Mouse (Mus musculus) lung, postnatal 25 days (tissue): ENCODE measurements at regions not wholly inside any gene's neighbourhood (a gene's known extent, or its start where the extent isn't known, plus 50 kb on each side); places are given as distances from the start of the nearest gene placed in this dataset.

ENCODE experiments used
- DNase-seq: peaks from one replicate; pipeline ENCODE4 v3.0.0; 2022; ENCODE audit warnings: low spot score

DNA sequence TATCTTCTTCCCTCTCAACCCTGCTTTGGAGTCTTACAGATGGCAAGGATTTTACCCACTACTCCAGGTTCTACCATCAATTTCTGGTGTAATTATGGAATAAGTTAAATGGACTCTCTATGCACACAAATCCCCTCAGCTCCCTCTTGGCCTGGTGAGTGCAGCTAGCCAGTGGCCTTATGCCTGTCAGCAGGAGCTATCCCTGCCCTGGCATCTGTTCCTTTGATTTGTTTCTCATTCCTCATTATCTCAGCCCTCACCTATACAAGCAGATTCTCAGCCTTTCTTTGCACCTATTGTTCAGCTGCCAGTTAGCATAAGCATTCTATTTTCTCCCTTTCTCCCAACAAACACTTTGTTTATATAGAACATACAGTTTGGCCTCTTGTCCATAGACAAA lies 150.3 kb downstream of the Rnf152 start:
- no peak for DNase-seq

DNA sequence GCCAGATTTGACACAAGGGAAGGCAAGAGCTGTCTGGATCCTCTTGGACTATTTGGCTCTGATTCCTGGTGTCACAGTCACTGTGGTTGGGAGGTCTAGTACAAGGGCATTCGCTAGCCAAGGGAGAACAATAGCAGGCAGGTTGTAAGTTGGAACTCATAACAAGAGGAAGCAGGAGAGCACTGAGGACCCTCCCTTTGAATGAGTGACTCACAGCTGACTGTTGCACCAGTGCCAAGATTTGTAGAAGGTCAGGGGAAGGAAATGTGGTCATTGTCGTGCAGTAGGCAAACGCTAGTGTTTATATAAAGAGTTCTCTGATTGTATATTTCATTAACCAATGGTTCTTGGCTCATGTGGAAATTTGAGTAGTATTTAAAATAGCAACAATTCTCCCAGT lies 157.2 kb downstream of the Rnf152 start:
- peak; percentile 84 for DNase-seq

DNA sequence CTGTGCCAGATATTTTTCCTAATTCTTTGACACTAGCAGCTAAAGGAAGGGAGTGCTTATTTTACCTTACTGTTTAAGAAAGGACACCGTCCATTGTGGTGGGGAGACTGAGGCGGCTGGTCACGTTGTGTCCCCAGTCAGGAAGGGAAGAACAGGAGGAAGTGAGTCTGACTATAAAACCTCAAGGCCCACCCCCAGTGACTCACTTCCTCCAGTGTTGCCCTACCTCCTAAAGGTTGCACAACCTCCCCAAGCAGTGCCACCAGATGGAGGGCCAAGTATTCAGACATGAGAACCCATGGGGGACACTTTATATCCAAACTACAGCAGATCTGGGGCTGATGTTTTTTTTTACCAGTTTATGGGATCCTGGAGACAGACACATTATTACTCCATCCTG lies 165.4 kb downstream of the Rnf152 start:
- no peak for DNase-seq

DNA sequence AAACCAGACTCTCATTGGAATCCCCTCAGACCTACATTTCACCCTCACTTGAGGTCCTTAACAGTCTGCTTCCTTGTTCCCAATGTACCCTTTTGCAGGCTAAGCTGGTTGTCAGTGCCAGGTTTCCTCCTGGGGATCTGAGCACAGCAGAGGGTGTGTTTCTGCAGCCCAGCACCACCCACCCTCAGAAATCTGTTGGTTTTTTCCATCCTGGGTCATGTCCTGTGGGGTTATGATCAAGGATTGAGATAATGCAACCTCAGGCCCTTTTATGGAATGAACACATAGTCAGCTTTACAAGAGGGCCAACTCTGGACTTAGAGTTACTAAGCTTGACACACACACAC lies 167.6 kb downstream of the Rnf152 start:
- DNase-seq: peak; percentile 18

DNA sequence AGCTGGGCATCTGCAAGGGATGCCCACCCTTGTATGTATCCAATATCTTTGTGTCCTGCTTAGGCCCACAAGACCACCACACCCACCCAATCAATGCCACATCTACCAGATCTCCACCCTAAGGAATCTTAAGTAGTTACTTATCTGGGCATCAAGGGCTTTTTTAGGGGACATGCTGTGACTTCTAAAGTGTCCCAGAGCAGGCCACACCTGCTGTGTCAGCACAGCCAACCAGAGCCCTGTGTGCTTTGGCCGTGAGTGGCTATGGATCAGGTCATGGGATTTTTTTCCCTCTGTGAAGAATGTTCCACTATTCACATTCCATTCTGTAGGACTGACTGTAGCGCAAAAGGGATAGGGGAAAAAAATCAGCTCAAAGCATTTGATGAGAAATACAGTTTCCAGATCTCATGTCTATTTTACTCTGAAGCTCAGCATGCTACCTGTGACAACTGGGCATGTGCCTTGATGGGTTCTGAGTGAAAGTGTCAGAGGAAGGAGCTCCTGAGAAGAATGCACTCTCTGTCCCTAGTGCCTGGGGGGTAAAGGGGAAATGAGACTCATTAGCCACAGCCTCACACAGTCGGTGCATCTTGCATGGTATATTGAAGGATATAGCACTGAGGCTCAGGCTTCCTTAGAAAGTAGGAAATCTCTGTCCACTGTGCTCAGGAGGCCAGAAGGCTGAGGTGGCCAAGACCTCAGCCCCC lies 168.1 kb downstream of the Rnf152 start:
- peak; percentile 49 for DNase-seq

DNA sequence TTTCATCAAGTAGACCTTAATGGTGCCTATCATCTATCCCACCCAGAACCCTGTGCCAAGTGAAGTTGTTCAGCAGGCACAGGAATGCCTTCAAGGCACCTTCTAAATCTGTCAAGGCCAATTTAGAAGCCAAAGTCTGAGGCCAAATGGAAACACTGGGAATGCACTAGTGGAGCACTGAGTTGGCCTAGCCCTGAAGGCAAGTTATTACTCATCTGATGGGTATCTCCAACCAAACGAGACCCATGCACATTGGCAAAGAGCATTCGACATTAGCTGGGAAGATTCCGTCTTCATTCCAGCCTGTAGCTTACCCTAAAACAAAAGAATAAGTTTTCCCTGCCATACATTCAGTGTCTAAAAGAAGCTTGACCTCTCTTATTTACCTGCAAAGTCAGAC lies 172.0 kb downstream of the Rnf152 start:
- DNase-seq: no peak

DNA sequence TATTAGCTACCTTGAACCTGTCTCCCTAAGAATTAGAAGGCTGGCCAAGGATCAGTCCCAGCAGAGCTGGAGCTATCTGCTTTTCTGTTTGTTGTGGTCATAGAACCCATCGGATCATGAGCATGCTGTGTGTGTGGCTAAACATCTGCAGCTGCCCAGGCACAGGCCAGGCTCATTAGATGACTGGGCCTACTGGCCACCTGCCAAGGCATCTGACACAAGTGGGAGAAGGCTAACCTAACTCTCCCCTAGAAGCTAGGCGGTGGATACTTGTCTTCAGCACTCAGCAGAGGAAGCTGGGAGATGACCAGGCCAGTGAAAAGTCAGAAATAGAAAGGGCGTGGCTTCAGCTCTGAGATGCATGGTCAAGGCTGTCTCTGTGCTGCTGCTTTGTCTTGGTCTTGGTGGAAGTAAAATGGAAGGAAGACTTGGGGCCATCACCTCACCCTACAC lies 177.1 kb downstream of the Rnf152 start:
- DNase-seq: peak; percentile 11

DNA sequence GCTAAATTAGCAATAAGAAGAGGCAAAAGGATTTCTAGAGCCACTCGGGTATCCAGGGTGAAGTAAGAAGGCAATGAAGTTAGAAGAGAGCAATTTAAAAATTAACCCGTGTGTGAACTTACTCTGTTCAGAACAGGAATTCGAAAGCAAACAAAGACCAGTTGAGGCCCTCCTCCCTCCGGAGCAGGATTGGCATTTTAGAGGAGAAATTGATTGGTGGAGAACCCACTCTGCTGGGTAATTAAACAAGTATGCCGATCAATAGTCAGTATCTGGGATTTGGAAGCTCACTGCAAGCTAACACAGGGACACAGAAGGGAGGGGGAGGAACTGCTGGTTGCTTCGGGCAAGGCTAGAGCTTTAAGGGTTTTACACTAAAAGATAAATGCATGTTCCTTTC lies 177.7 kb downstream of the Rnf152 start:
- DNase-seq: no peak

DNA sequence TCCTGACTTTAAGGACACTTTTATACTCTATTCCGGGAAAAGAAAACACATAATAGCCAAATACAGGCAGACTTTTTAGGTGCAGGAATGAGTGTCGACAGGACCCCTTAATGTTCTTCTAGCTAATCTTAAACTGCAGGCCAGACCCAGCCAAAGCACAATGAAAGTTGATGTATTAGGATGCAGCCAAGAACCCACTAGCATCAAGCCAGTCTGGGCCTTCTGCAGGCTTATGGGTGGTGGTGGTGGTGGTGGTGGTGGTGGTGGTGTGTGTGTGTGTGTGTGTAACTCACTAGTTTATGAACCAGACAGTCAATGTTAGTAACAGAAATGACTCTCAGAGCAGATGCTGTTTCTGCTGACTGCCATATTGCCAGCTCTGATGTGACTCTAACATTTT lies 178.6 kb downstream of the Rnf152 start:
- DNase-seq: no peak

DNA sequence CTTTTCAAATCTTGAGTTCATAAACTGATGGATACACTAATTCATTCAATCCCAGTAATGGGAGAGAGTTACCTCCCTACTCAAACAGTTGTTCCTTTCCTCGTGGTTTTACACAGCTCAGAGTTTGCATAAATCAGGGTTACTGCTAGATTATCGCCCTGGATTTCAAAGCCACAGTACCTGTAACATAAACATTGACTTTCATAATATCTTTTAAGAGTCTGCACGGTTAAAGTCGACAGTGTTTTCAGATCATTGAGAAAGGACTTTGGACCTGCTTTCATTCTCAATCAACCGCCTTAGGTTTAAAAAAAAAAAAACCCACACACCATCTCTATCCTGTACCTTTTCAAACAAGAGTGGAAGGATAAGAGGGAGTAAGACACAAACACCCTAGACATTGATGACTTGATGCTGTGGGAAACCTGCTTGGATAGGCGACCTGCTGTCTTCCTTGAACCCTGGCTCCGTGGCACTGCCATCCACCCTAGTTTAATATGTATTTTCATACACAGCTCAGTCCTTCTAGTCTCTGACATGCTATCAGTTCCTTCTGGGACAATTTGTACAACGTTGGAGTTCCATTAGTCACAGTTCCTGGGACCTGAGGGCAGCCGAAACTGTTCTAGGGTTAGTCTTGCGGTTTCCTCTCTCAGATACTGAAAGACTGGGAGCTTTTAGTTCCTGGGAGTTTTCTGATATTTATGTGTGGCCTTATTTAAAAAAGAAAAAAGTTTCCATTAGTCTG lies 179.3 kb downstream of the Rnf152 start:
- DNase-seq: no peak

DNA sequence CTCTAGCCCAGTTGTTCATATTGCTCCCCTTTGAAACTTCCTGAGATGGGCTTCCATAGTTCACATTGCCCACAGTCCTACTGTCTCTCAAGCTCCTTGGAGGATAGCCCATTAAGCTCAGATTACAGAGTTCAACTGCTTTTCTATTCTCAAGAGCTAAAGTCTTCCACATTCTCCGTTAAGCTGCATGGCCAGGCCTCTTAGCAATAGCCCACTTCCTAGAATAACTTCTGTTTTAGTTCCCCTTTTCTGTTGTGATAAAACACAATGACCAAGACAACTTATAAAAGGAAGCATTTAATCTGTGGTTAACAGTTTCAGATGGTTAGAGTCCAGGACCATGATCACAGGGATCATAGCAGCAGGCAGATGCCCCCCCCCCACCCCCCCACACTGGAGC lies 185.5 kb downstream of the Rnf152 start:
- DNase-seq: no peak

DNA sequence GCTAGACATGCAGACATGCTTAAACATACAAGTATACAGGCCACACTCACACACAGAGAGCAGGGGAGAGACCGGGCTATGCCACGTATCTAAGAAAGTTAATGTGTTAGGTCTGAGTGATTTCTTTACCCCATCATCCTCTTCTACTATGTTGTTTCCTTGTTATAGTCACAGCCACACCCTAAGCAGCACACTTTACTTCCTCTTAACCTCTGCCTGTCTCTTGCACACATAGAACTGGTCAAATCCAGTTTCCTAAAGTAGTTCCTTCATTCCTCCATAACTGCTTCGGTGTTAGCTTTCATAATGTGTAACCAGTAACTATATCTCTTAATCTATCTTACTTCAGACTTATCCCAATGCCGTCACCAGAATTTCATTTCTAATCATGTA lies 186.4 kb downstream of the Rnf152 start:
- DNase-seq: peak; percentile 16

DNA sequence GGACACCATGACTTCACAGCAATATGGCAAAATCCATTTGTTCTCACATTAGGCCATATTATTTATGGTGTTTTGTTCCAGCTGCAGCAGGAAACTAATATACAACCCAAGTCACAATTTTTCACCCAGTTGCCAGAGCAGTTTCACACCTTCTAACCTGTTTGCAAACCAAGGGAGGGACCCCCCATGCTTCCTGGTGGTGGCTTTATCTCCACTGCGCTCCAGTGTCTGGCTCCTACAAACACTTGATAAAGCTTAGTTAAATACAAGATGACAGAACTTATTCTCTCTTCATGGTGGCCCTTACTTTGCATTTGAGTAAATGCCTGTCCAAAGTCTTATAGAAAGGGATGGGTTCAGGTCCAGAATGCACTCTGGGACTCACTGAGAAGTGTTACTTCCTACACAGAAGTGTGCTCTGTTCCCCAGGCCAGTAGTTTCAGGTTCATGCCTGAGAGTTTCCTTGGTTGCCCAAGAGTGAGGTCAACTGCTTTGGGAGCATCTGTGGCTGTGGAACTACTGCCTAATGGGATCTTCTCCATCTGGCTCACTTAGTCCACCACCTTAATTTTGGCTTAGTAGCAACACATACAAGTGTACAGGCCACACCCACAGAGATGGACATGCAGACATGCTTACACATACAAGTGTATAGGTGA lies 186.9 kb downstream of the Rnf152 start:
- DNase-seq: no peak

DNA sequence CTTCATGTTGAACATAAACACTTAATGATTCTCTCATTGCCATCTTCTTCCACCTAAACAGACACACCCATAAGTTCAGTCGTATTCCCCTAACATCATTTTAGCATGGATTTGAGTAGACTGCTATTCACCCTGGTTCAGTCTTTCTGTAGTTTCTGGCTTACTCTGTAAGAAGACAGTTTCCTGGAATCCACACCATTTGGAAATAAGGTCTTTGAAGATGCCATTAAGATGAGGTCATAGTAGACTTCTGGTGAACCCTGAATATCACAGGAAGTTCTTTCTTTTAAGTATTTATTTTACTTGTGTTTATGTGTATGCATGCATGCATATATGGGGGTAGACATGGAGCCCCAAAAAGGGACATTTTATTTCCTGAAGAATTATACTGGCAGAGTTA lies 187.7 kb downstream of the Rnf152 start:
- no peak for DNase-seq

DNA sequence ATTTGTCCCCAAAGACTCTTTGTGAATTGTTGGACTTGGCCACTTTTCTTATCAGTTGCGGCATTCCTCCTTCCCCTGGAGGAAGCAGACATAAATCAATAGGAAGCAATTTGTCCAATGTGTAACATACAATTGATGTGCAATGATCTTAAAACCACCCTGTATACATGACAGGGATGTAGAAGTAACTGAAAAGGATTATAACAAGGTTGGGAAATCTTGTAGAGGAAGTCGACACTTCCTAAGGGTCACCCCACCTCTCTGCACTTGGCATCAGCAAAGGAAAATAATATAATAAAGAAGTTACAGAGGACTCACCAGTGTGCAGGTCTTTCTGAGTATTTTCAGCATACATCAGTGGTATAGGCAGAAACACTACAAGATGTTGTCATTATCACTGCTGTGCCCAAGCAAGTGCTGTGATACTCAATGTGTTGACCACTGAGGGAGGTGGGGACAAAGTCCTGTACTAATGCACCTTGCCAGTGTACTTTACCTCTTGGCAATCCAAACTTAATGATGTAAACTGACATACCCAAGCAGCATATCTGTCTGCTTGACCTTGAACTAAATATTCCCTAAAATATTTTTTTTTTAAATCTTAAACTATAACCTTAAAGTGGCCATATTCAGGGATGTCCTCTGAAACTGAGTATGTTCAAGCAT lies 198.9 kb downstream of the Rnf152 start:
- DNase-seq: no peak

DNA sequence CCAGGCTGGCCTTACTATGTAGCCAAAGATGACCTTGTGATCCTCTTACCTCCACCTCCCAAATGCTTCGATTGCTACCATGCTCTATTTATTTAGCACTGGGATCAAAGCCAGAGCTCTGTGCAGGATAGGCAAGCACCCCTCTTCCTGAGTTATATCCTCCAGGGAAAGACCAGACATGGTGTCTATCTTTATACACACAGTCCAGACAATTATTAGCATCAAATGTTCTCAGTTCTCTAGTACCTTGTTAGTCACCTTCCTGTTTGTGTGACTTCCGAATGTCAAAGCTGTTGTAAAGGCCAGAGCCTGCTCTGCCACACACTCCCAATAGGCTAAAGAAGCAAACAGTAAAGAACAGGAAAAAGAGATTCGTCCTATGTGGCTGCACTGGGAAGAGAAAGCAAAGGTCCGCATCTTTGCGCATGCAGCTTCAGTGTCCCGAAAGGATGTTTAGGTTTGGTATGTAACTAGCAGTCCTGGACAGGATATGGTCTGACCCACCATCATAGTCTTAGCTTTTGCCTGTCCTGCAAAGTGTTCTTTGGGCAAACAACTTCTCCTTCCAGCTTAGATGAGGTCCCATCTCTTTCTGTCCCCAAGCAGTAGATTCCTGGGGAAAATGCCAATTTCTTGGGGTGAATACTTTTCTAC lies 204.2 kb downstream of the Rnf152 start:
- DNase-seq: no peak

DNA sequence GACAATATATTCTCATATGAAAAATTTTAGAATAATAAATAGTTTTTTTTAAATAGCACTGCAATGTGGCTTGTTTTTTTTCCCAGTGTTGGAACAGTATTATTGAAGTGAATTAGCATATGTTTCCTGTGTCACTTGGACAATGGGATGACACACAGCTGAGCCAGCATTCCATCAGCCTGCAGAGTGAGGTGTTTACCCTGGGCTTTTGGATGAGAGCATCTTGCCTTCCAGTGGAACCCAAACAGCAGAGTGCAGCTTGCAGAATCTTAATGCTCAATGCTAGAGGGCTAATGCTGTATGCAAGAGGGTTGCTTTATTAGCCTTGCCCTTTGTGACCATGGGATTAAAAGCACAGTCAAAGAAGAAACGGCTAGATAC lies 205.1 kb downstream of the Rnf152 start:
- no peak for DNase-seq

DNA sequence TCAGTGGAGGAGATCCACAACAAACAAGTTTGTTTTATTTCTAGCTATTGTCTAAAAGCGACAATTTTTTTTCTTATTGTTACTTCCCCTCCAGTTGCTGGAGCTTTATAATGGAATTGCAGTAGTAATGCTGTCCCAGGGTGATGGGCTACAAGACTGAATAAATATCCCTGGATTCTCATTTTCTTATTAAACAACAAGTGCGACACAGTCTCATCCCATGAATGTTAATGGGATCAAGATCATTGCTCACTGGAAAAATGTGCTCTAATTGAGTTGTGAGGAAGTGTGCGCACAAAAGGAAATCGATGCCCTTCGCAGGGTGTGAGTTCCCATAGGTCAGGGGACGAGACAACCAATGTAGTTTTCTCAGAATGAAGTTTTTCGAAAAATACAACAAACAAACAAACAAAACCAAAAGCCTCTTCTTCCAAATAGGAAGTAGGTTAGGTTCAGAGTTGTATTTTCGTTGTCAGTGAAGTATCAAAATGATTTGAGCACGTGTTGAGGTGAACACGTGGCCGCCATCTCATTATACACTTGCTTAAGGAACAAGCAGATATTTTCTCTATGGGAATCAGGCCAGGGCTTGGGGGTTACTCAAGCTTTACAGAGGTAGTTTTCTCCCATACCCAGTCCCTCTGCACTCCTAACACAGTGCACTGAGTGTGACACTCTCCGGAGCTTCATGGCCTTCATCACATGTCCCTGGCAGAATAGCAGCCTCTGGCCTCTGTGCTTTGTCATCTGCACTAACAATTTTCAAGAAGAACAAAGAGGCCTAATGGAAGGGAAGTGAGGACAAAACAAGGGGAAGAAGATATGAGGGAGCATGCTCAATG lies 205.7 kb downstream of the Rnf152 start:
- DNase-seq: no peak

DNA sequence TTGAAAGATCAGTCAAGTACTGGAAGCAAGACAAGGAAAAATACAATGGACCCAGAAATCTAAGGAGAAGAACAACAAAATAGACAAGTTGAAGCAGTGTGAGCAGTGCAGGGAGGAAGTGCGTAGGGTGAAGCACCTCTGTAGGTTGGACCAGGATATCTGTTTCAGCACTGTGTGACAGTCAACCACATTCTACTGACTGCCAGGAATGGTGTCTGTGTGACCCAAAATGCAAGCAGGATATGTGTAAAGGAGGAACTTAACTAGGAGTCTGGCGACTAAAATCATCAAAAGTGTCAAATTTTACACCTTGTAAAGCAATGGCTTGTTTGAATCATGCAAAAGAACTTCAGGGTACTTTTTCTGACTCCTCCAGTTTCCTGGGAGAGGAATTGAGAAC lies 207.7 kb downstream of the Rnf152 start:
- DNase-seq: no peak

DNA sequence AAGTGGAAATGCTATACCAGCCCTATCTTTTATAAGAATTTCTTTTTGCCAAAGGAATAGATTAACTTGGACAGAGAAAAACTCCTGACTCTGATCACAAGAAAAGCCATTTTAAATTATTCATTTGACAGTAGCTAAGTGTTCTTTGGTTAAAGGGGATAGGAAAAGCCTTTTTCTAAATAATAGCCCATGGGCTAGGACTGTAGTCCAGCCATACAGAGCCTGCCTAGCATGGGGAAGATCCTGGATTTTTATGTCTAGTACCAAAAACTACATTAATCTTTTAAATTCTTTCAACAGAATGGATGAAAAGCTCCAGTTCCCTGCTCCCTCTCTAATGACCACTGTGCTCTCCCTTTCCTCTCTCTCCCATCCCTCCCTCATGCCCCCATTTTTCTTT lies 208.5 kb downstream of the Rnf152 start:
- DNase-seq: no peak

DNA sequence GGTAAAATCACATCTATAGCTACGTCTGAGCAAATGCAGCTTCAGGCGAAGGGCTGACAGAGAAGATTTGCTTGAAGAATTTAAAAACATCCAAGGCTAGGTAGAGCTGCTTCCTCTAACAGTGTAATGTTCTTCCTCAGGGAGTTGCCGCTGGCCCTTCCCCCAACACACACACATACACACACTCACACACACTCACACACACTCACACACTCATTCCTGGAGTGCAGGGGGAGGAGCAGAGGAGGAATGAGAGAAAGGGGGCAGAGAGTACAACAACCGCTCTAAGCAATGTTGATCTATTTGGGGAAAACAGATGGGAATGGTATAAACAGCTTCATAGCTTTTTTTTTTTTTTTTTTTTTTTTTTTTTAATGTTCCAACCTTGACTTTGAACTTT lies 232.6 kb downstream of the Rnf152 start:
- DNase-seq: no peak
